Comparison of ENCODE assay signal across 16 mouse cellular contexts in genomic region chr11:45693206-45693605, GRCm38 (mm10).
DNase-seq lines count a peak whose midpoint lies in the region; ATAC-seq and TF ChIP-seq lines count a peak whose summit lies in the region.
"Had no signal": no experiment of that assay in that cellular context is flagged by ENCODE, and none has a peak within 500 bp of the region (broad histone marks: within the 10 kb centered on the region; RNA-seq: fewer than 3 reads in every experiment).

No protein-coding gene starts in this region.

- no peak overlapping the region for H3K4me2 ChIP-seq in heart, embryonic 13.5 days
- no peak overlapping the region for H3K4me2 ChIP-seq in liver, embryonic 12.5 days
- no peak overlapping the region for H3K4me2 ChIP-seq in stomach, embryonic 14.5 days (replicated peaks; ENCODE audit: low read depth, low read length)
- no peak overlapping the region for H3K4me2 ChIP-seq in stomach, postnatal 0 days (replicated peaks; ENCODE audit: low read depth)
- H3K4me2 ChIP-seq: hindbrain, embryonic 12.5 days; liver, embryonic 13.5 days had no signal

- H3K9ac ChIP-seq in heart, embryonic 13.5 days = no peak overlapping the region
- no peak overlapping the region for H3K9ac ChIP-seq in liver, embryonic 12.5 days
- no peak overlapping the region for H3K9ac ChIP-seq in stomach, embryonic 14.5 days (replicated peaks; ENCODE audit: low read depth, low read length)
- H3K9ac ChIP-seq in stomach, postnatal 0 days (ENCODE audit: low read length) = no peak overlapping the region
- H3K9ac ChIP-seq: forebrain, postnatal 0 days; hindbrain, embryonic 12.5 days; liver, embryonic 13.5 days had no signal

- intact Hi-C loops in heart, postnatal 25 days (cut with DNase I) = no loop called here

- no peak for TF ChIP-seq EP300 in stomach, postnatal 0 days (optimal IDR thresholded peaks at IDR 0.05)

- no peaks in the 10 kb centered on the region for H3K27me3 ChIP-seq in heart, embryonic 13.5 days (replicated peaks)
- no peaks in the 10 kb centered on the region for H3K27me3 ChIP-seq in liver, embryonic 12.5 days (replicated peaks)
- no peaks in the 10 kb centered on the region for H3K27me3 ChIP-seq in stomach, embryonic 14.5 days (ENCODE audit: control insufficient read depth, insufficient read depth, low read length)
- H3K27me3 ChIP-seq in stomach, postnatal 0 days (ENCODE audit: control insufficient read depth, insufficient read depth, low read length) = no peaks in the 10 kb centered on the region
- H3K27me3 ChIP-seq: hindbrain, embryonic 12.5 days; liver, embryonic 13.5 days had no signal

- H3K27ac ChIP-seq in heart, embryonic 13.5 days (replicated peaks) = peak overlapping the region; percentile 85
- no peak overlapping the region for H3K27ac ChIP-seq in liver, embryonic 12.5 days
- H3K27ac ChIP-seq in stomach, embryonic 14.5 days (ENCODE audit: low read length) = peak overlapping the region; percentile 22; the same call in 1 of the 2 replicates
- H3K27ac ChIP-seq in stomach, postnatal 0 days (replicated peaks) = no peak overlapping the region
- H3K27ac ChIP-seq: forebrain, embryonic 10.5 days; hindbrain, embryonic 12.5 days; liver, embryonic 13.5 days had no signal

- ATAC-seq in heart, embryonic 13.5 days (ENCODE audit: extremely low read depth, insufficient number of reproducible peaks, low FRiP score, low TSS enrichment) = peak; percentile 61; the same call in 1 of the 2 replicates
- ATAC-seq in liver, embryonic 12.5 days = no peak
- ATAC-seq in stomach, embryonic 14.5 days (ENCODE audit: insufficient number of reproducible peaks, insufficient read depth, low FRiP score, low read depth) = no peak
- ATAC-seq in stomach, postnatal 0 days (ENCODE audit: low FRiP score, low TSS enrichment) = no peak
- ATAC-seq: forebrain, postnatal 0 days; inflammation-experienced regulatory T-cells, adult 6 months had no signal

- WGBS in heart, embryonic 13.5 days = 6% methylated on average over 6 of the region's 6 CpGs
- 14% methylated on average over 6 of the region's 6 CpGs for WGBS in liver, embryonic 12.5 days (ENCODE audit: insufficient replicate concordance)
- 31% methylated on average over 6 of the region's 6 CpGs for WGBS in stomach, embryonic 14.5 days
- 30% methylated on average over 6 of the region's 6 CpGs for WGBS in stomach, postnatal 0 days

- H3K36me3 ChIP-seq in heart, embryonic 13.5 days = no peaks in the 10 kb centered on the region
- H3K36me3 ChIP-seq in liver, embryonic 12.5 days = no peaks in the 10 kb centered on the region
- no peaks in the 10 kb centered on the region for H3K36me3 ChIP-seq in stomach, embryonic 14.5 days (ENCODE audit: control insufficient read depth, insufficient read depth, low read length)
- no peaks in the 10 kb centered on the region for H3K36me3 ChIP-seq in stomach, postnatal 0 days (ENCODE audit: control insufficient read depth, insufficient read depth, low read length)
- H3K36me3 ChIP-seq: forebrain, embryonic 10.5 days; hindbrain, embryonic 12.5 days; liver, embryonic 13.5 days had no signal

- H3K4me3 ChIP-seq in heart, embryonic 13.5 days = no peak overlapping the region
- H3K4me3 ChIP-seq in liver, embryonic 12.5 days = no peak overlapping the region
- H3K4me3 ChIP-seq in stomach, embryonic 14.5 days (ENCODE audit: low read depth, low read length) = no peak overlapping the region
- H3K4me3 ChIP-seq in stomach, postnatal 0 days (ENCODE audit: low read depth, low read length) = no peak overlapping the region
- H3K4me3 ChIP-seq: forebrain, embryonic 10.5 days; hindbrain, embryonic 12.5 days; liver, embryonic 13.5 days had no signal

- no peak for TF ChIP-seq CTCF in stomach, postnatal 0 days (IDR thresholded peaks at IDR 0.05; ENCODE audit: low read depth)

- peaks cover 11% of the 10 kb centered on the region for H3K4me1 ChIP-seq in heart, embryonic 13.5 days
- H3K4me1 ChIP-seq in liver, embryonic 12.5 days = no peaks in the 10 kb centered on the region
- no peaks in the 10 kb centered on the region for H3K4me1 ChIP-seq in stomach, embryonic 14.5 days (ENCODE audit: control insufficient read depth, insufficient read depth, low read length)
- H3K4me1 ChIP-seq in stomach, postnatal 0 days (replicated peaks; ENCODE audit: control insufficient read depth, insufficient read depth) = no peaks in the 10 kb centered on the region
- H3K4me1 ChIP-seq: hindbrain, embryonic 12.5 days; liver, embryonic 13.5 days had no signal

- peak; percentile 42 for DNase-seq in embryo, embryonic 10 days (ENCODE audit: low spot score)
- no peak for DNase-seq in embryo, embryonic 9.5 days (ENCODE audit: extremely low spot score)
- no peak for DNase-seq in heart, postnatal 25 days (ENCODE audit: low spot score)
- DNase-seq in liver = peak; percentile 7
- DNase-seq in stomach, postnatal 0 days (ENCODE audit: low spot score) = no peak
- DNase-seq: adrenal gland, adult 2 months; cerebellum, adult 9-10 months; forebrain, postnatal 0 days; liver, embryonic 13.5 days; right cerebral cortex, postnatal 4 days had no signal

- H3K9me3 ChIP-seq in heart, embryonic 13.5 days = no peaks in the 10 kb centered on the region
- H3K9me3 ChIP-seq in liver, embryonic 12.5 days (replicated peaks) = 0 out of 2 replicates have a peak, but pooled peaks cover 3% of the 10 kb centered on the region
- H3K9me3 ChIP-seq in stomach, embryonic 14.5 days (ENCODE audit: control insufficient read depth, low read depth, low read length) = no peaks in the 10 kb centered on the region
- no peaks in the 10 kb centered on the region; the same call in 1 of the 2 replicates for H3K9me3 ChIP-seq in stomach, postnatal 0 days (ENCODE audit: control insufficient read depth, low read length)
- H3K9me3 ChIP-seq: forebrain, embryonic 10.5 days; hindbrain, embryonic 12.5 days; liver, embryonic 13.5 days had no signal

Comparison
In these comparisons a context has a peak if more than half of its experiments do, and no peak if none do; other contexts are left out.
1. DNase-seq: peak in embryo, embryonic 10 days (single experiment) and liver (single experiment); none in embryo, embryonic 9.5 days (single experiment), heart, postnatal 25 days (single experiment) and stomach, postnatal 0 days (single experiment).
2. H3K27ac ChIP-seq: peak in heart, embryonic 13.5 days (single experiment) and stomach, embryonic 14.5 days (single experiment); none in liver, embryonic 12.5 days (single experiment) and stomach, postnatal 0 days (single experiment).